Mouse (Mus musculus): ENCODE data around the gene Alg12.

DNA sequence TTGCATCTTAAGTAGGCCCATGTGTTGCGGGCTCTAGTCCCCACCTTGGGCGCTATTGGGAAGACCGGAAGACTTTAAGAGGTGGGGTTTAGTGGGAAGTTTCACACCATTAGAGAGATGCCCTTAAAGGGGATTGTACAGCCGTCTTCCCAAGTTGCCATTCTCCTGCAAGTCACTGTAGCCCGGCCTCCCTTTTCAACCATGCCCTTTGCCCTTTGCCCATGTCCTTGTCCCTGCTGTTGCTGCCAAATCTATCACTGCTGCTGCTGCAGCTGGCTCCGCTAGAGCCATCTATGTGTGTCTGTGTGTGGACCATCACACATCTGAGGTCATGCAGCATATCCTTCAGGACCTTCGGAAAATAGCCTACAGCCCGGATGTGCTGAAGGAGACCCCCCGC, 13.4 kb upstream of the Alg12 start:
- TF ChIP-seq GATA1 (IDR thresholded peaks at IDR 0.05; ENCODE audit: borderline replicate concordance, low read length) (no peak), FLI1 (IDR thresholded peaks at IDR 0.05; ENCODE audit: low read length) (no peak)
